Mouse (Mus musculus) C2C12 (cell line): Measurements from ENCODE around the gene Hsp90ab1. TPM values are rescaled to one million over a fixed set of nuclear protein-coding genes. Genes with fewer than 3 reads are reported as not detected.

Source experiments
- H3K27me3 ChIP-seq: one replicate; pipeline ENCODE4 v1.6.1; 2011; ENCODE audit not compliant: control insufficient read depth, insufficient read depth, insufficient read length
- H3K36me3 ChIP-seq: one replicate; pipeline ENCODE4 v1.6.1; 2011; ENCODE audit not compliant: control insufficient read depth, insufficient read depth
- H3K4me3 ChIP-seq: one replicate; pipeline ENCODE4 v1.5.1; 2011; ENCODE audit warnings: mild to moderate bottlenecking, control low read depth; ENCODE audit not compliant: poor library complexity, insufficient read depth, severe bottlenecking
- H3K79me2 ChIP-seq: one replicate; pipeline ENCODE4 v1.6.1; 2011; ENCODE audit not compliant: control insufficient read depth, insufficient read depth
- H3K79me3 ChIP-seq: one replicate; pipeline ENCODE4 v1.6.1; 2011; ENCODE audit warnings: low read depth, control low read depth
- H3ac ChIP-seq: one replicate; pipeline ENCODE3; 2011; ENCODE audit warnings: low read depth; ENCODE audit not compliant: control insufficient read depth, insufficient read length
- CEBPB ChIP-seq: IDR thresholded peaks from one replicate; pipeline ENCODE4 v1.6.1; 2011; ENCODE audit warnings: low read depth, mild to moderate bottlenecking, control low read depth, moderate library complexity
- CTCF ChIP-seq: IDR thresholded peaks from one replicate; pipeline ENCODE4 v1.5.1; 2011; ENCODE audit not compliant: control insufficient read depth, insufficient read depth, insufficient read length
- FOSL1 ChIP-seq: IDR thresholded peaks from one replicate; pipeline ENCODE4 v1.8.0; 2011; ENCODE audit warnings: mild to moderate bottlenecking, low read length; ENCODE audit not compliant: poor library complexity, insufficient read depth, severe bottlenecking
- MAX ChIP-seq: IDR thresholded peaks from one replicate; pipeline ENCODE4 v1.6.1; 2011; ENCODE audit warnings: mild to moderate bottlenecking, control low read depth
- MYOD1 ChIP-seq: IDR thresholded peaks from one replicate; pipeline ENCODE4 v1.6.1; 2011; ENCODE audit warnings: low read depth; ENCODE audit not compliant: control insufficient read depth, insufficient read length
- MYOG ChIP-seq: IDR thresholded peaks from one replicate; pipeline ENCODE4 v1.6.1; 2011; ENCODE audit not compliant: control insufficient read depth, insufficient read length; ENCODE audit errors: extremely low read depth
- USF1 ChIP-seq: IDR thresholded peaks from one replicate; pipeline ENCODE4 v1.6.1; 2011; ENCODE audit warnings: low read depth, mild to moderate bottlenecking, control low read depth, moderate library complexity
- polyA plus RNA-seq: library from polyadenylated mRNA; unstranded; fragments of >200 nt; fragmentation: generic; extraction: Trizol; gene quantifications from one replicate; pipeline ENCODE4 v1.2.1, GENCODE M21; 2012; ENCODE audit warnings: missing spikeins

Gene Hsp90ab1
- polyA plus RNA-seq, 1 experiment, result 2,021 TPM

GRCm38 (mm10) chr17:45551249-45551796 lies 21.7 kb downstream of the Hsp90ab1 start:
- Histone ChIP-seq H3K4me3 (no peak overlapping the region), H3ac (no peak overlapping the region), H3K79me2 (peaks cover 3% of the 10 kb centered on the region), H3K27me3 (peaks cover 14% of the 10 kb centered on the region), H3K79me3 (no peaks in the 10 kb centered on the region), H3K36me3 (no peaks in the 10 kb centered on the region)
- TF ChIP-seq USF1, result no peak
- TF ChIP-seq MYOG, result no peak
- TF ChIP-seq MYOD1, result no peak
- TF ChIP-seq FOSL1, result no peak
- TF ChIP-seq MAX, result no peak
- no peak for TF ChIP-seq CEBPB
- no peak for TF ChIP-seq CTCF

- no peaks in the 10 kb centered on the region for H3K36me3 ChIP-seq
- H3K79me2 ChIP-seq, result no peaks in the 10 kb centered on the region
- H3K79me3 ChIP-seq, result no peaks in the 10 kb centered on the region
- H3ac ChIP-seq, result no peak overlapping the region
- H3K27me3 ChIP-seq, result peaks cover 21% of the 10 kb centered on the region
- no peak overlapping the region for H3K4me3 ChIP-seq
- TF ChIP-seq MYOD1 (no peak), MYOG (no peak), CTCF (no peak), CEBPB (no peak)
Measured at GRCm38 (mm10) chr17:45550253-45550652, 22.8 kb downstream of the Hsp90ab1 start.

- H3ac ChIP-seq, result peak within 1 kb of the TSS; percentile 24
- no peaks in the 10 kb centered on the region for H3K79me2 ChIP-seq
- no peaks in the 10 kb centered on the region for H3K36me3 ChIP-seq
- peaks cover 26% of the 10 kb centered on the region for H3K27me3 ChIP-seq
- no peak within 1 kb of the TSS for H3K4me3 ChIP-seq
- H3K79me3 ChIP-seq, result no peaks in the 10 kb centered on the region
- no peak for TF ChIP-seq FOSL1
- TF ChIP-seq CTCF, result no peak
- TF ChIP-seq MYOD1, result no peak
- TF ChIP-seq MYOG, result no peak
- no peak for TF ChIP-seq CEBPB
- no peak for TF ChIP-seq USF1
Measured at GRCm38 (mm10) chr17:45549617-45550181, 23.4 kb downstream of the Hsp90ab1 start, which contains the start of gene Tmem151b. Tmem151b (minus strand) TSS chr17:45549677.

- H3K79me3 ChIP-seq, result no peaks in the 10 kb centered on the region
- no peak overlapping the region for H3K4me3 ChIP-seq
- no peaks in the 10 kb centered on the region for H3K79me2 ChIP-seq
- H3K27me3 ChIP-seq, result peaks cover 30% of the 10 kb centered on the region
- no peak for TF ChIP-seq FOSL1
- TF ChIP-seq CEBPB, result no peak
- no peak for TF ChIP-seq MYOD1
- no peak for TF ChIP-seq MYOG
- TF ChIP-seq MAX, result no peak
- no peak for TF ChIP-seq USF1
- no peak for TF ChIP-seq CTCF
- peak overlapping the region; percentile 24 for H3ac ChIP-seq
- H3K36me3 ChIP-seq, result no peaks in the 10 kb centered on the region
Measured at GRCm38 (mm10) chr17:45548541-45549512, 24.2 kb downstream of the Hsp90ab1 start.

- Histone ChIP-seq H3K79me3 (no peaks in the 10 kb centered on the region), H3K36me3 (no peaks in the 10 kb centered on the region), H3ac (no peak overlapping the region), H3K79me2 (no peaks in the 10 kb centered on the region), H3K27me3 (peaks cover 37% of the 10 kb centered on the region), H3K4me3 (no peak overlapping the region)
- TF ChIP-seq MYOD1 (no peak), MYOG (no peak), USF1 (no peak), CTCF (no peak), FOSL1 (no peak), CEBPB (no peak), MAX (no peak)
Measured at GRCm38 (mm10) chr17:45547461-45548190, 25.4 kb downstream of the Hsp90ab1 start.
